In the genomic region with DNA sequence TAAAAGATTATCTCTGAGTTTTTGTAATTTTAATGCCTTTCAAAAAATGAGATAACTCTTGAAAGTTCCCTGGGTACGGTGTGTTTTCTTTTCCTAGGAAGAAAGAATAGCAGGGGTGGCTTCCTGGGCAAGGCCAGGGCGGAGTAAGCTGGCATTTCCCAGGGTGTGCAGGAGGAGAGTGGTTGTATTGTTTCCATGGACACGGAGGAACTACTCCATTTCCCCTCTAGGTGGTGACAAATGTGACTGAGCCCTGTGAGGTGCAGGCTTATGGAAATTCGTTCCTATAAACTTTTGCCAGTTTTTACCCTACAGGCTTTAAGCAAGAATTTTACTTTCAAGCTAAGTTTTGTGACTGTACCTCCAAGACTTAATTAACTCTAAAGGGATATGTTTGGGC, we compare ENCODE assay signal across 9 mouse cellular contexts. TPM values are rescaled to one million over a fixed set of nuclear protein-coding genes. Genes with fewer than 3 reads are reported as not detected.
DNase-seq lines count a peak whose midpoint lies in the region; ATAC-seq and TF ChIP-seq lines count a peak whose summit lies in the region.
"Had no signal": no experiment of that assay in that cellular context is flagged by ENCODE, and none has a peak within 500 bp of the region (broad histone marks: within the 10 kb centered on the region; RNA-seq: fewer than 3 reads in every experiment).

No protein-coding gene starts in this region.

- in situ Hi-C loops in Patski (cut with MboI; ENCODE audit: low pct_unique_long_range_greater_than_20kb) = no loop called here

- H3K9me3 ChIP-seq in forebrain, embryonic 15.5 days = no peaks in the 10 kb centered on the region
- no peaks in the 10 kb centered on the region for H3K9me3 ChIP-seq in hindbrain, embryonic 11.5 days (ENCODE audit: control insufficient read depth, low read length)
- H3K9me3 ChIP-seq in midbrain, embryonic 12.5 days = no peaks in the 10 kb centered on the region

- H3K4me1 ChIP-seq in forebrain, embryonic 15.5 days = peaks cover 34% of the 10 kb centered on the region
- H3K4me1 ChIP-seq in hindbrain, embryonic 11.5 days (replicated peaks; ENCODE audit: control insufficient read depth, insufficient read depth, low read length) = peaks cover 4% of the 10 kb centered on the region; the same call in 1 of the 2 replicates
- peaks cover 14% of the 10 kb centered on the region for H3K4me1 ChIP-seq in midbrain, embryonic 12.5 days

- H3K27me3 ChIP-seq in C2C12 (ENCODE audit: control insufficient read depth, insufficient read depth, insufficient read length) (no peaks in the 10 kb centered on the region), Patski (no peaks in the 10 kb centered on the region)
- no peaks in the 10 kb centered on the region for H3K27me3 ChIP-seq in forebrain, embryonic 15.5 days
- no peaks in the 10 kb centered on the region for H3K27me3 ChIP-seq in hindbrain, embryonic 11.5 days (ENCODE audit: control insufficient read depth, insufficient read depth, low read length)
- H3K27me3 ChIP-seq in midbrain, embryonic 12.5 days = no peaks in the 10 kb centered on the region

- H3K36me3 ChIP-seq in C2C12 (ENCODE audit: control insufficient read depth, insufficient read depth) = no peaks in the 10 kb centered on the region
- H3K36me3 ChIP-seq in forebrain, embryonic 15.5 days = no peaks in the 10 kb centered on the region
- H3K36me3 ChIP-seq in hindbrain, embryonic 11.5 days (ENCODE audit: control insufficient read depth, insufficient read depth, low read length) = no peaks in the 10 kb centered on the region
- no peaks in the 10 kb centered on the region for H3K36me3 ChIP-seq in midbrain, embryonic 12.5 days

- H3K27ac ChIP-seq in forebrain, embryonic 15.5 days (replicated peaks) = no peak overlapping the region
- no peak overlapping the region for H3K27ac ChIP-seq in hindbrain, embryonic 11.5 days (ENCODE audit: low read depth, low read length)
- no peak overlapping the region for H3K27ac ChIP-seq in midbrain, embryonic 12.5 days (replicated peaks)

- no peak overlapping the region for H3K4me3 ChIP-seq in C2C12 (ENCODE audit: insufficient read depth, poor library complexity, severe bottlenecking)
- H3K4me3 ChIP-seq in forebrain, embryonic 15.5 days = peak overlapping the region; percentile 45
- no peak overlapping the region for H3K4me3 ChIP-seq in hindbrain, embryonic 11.5 days (ENCODE audit: low read depth, low read length)
- H3K4me3 ChIP-seq in midbrain, embryonic 12.5 days = no peak overlapping the region

- no peak overlapping the region for H3K9ac ChIP-seq in forebrain, embryonic 15.5 days (replicated peaks)
- H3K9ac ChIP-seq in hindbrain, embryonic 11.5 days (ENCODE audit: low read depth, low read length) = no peak overlapping the region
- H3K9ac ChIP-seq in midbrain, embryonic 12.5 days (replicated peaks) = no peak overlapping the region

- H3K79me3 ChIP-seq in C2C12 (ENCODE audit: low read depth) = no peaks in the 10 kb centered on the region

- H3K79me2 ChIP-seq in C2C12 (ENCODE audit: control insufficient read depth, insufficient read depth) = no peaks in the 10 kb centered on the region

- TF ChIP-seq CTCF in C2C12 (IDR thresholded peaks at IDR 0.05; ENCODE audit: control insufficient read depth, insufficient read depth, insufficient read length) (peak; percentile 9), Patski (IDR thresholded peaks at IDR 0.05) (peak; percentile 67)

- WGBS in forebrain, embryonic 15.5 days = 19% methylated on average over 4 of the region's 4 CpGs
- WGBS in hindbrain, embryonic 11.5 days = 30% methylated on average over 4 of the region's 4 CpGs
- WGBS in midbrain, embryonic 12.5 days = 25% methylated on average over 4 of the region's 4 CpGs

- peak overlapping the region; percentile 44 for H3K4me2 ChIP-seq in forebrain, embryonic 15.5 days (replicated peaks)
- H3K4me2 ChIP-seq in hindbrain, embryonic 11.5 days (replicated peaks; ENCODE audit: low read depth, low read length) = no peak overlapping the region
- H3K4me2 ChIP-seq in midbrain, embryonic 12.5 days (replicated peaks) = no peak overlapping the region

- POLR2A ChIA-PET in Patski (lab: Charles Lee) = no interaction called here

- CTCF ChIA-PET in Patski (lab: Charles Lee) = interaction anchor here (0.6 to 1.8 kb wide), 7 partner anchors 10 to 595 kb away, joined by 3 to 4 read pairs (median 3); no protein-coding TSS in a partner anchor

- DNase-seq in Patski (ENCODE audit: low read depth, low spot score) = no peak
- DNase-seq in hindbrain, embryonic 11.5 days (ENCODE audit: low spot score) = peak; percentile 53
- peak; percentile 41 to 70 for DNase-seq in layer of hippocampus, postnatal 14 days (ENCODE audit: low spot score in 2 of 2)
- DNase-seq in ovary, adult 18-20 months (ENCODE audit: low spot score) = no peak
- no peak for DNase-seq in urinary bladder, postnatal 10 days (ENCODE audit: low spot score)

- peak; percentile 89 for ATAC-seq in Patski
- peak; percentile 68 for ATAC-seq in forebrain, embryonic 15.5 days (replicated peaks)
- ATAC-seq in hindbrain, embryonic 11.5 days (ENCODE audit: low FRiP score) = peak; percentile 70
- peak; percentile 66 for ATAC-seq in midbrain, embryonic 12.5 days (ENCODE audit: low FRiP score, low read depth)

- no peak overlapping the region for H3ac ChIP-seq in C2C12 (ENCODE audit: control insufficient read depth, insufficient read length, low read depth)

TF ChIP-seq in C2C12, 6 proteins besides CTCF, POLR2A, EP300 and RAD21:
- TF ChIP-seq MYOD1 (IDR thresholded peaks at IDR 0.05; ENCODE audit: control insufficient read depth, insufficient read length, low read depth) (no peak), USF1 (IDR thresholded peaks at IDR 0.05; ENCODE audit: low read depth) (no peak), MYOG (IDR thresholded peaks at IDR 0.05; ENCODE audit: control insufficient read depth, extremely low read depth, insufficient read length) (no peak), CEBPB (IDR thresholded peaks at IDR 0.05; ENCODE audit: low read depth) (no peak), FOSL1 (IDR thresholded peaks at IDR 0.05; ENCODE audit: insufficient read depth, low read length, poor library complexity, severe bottlenecking) (no peak)

RNA-seq across cellular contexts. Expression of a gene that starts 1.8 kb away (rescaled TPM):
- polyA plus RNA-seq in C2C12 (2012; fragmentation: generic; extraction: Trizol) (not detected), Patski (2021) (not detected)
- polyA plus RNA-seq in forebrain, embryonic 15.5 days (2015; fragmentation: Nextera tagmentation; extraction: Ambion mirVana) = not detected in 2 replicates
- not detected in 2 replicates for polyA plus RNA-seq in hindbrain, embryonic 11.5 days (2014; fragmentation: Nextera tagmentation; extraction: Ambion mirVana)
- not detected for total RNA-seq in layer of hippocampus, postnatal 14 days (2021)
- not detected in 2 replicates for polyA plus RNA-seq in midbrain, embryonic 12.5 days (2016; fragmentation: Nextera tagmentation; extraction: Ambion mirVana)
- polyA plus RNA-seq: gonadal fat pad, adult 2 months had no signal

RNA-seq across cellular contexts. Expression of a gene that starts 2.6 kb away (rescaled TPM):
- polyA plus RNA-seq in C2C12 (2012; fragmentation: generic; extraction: Trizol) = 0.04 TPM
- 0.04 TPM for polyA plus RNA-seq in Patski (2021)
- polyA plus RNA-seq in forebrain, embryonic 15.5 days (2015; fragmentation: Nextera tagmentation; extraction: Ambion mirVana) = 16.7 and 18.5 TPM in 2 replicates
- 7.4 and 7.7 TPM in 2 replicates for polyA plus RNA-seq in hindbrain, embryonic 11.5 days (2014; fragmentation: Nextera tagmentation; extraction: Ambion mirVana)
- total RNA-seq in layer of hippocampus, postnatal 14 days (2021) = 10 to 100 TPM; 34.8 to 40.3 TPM
- polyA plus RNA-seq in midbrain, embryonic 12.5 days (2016; fragmentation: Nextera tagmentation; extraction: Ambion mirVana) = 6.5 TPM in 2 replicates

Comparison
In these comparisons a context has a peak if more than half of its experiments do, and no peak if none do; other contexts are left out.
1. DNase-seq: peak in hindbrain, embryonic 11.5 days (single experiment) and layer of hippocampus, postnatal 14 days (2 of 2); none in Patski (single experiment), ovary, adult 18-20 months (single experiment) and urinary bladder, postnatal 10 days (single experiment).
2. Peak in every context shown above with its lines, with median percentiles within 50 percentile points of each other: ATAC-seq.